Comparison of ENCODE assay signal across 13 mouse cellular contexts in genomic region chr4:72122343-72122742, GRCm38 (mm10).
A peak's percentile ranks its signal among the peaks of the same experiment; 100 is the strongest.
DNase-seq lines count a peak whose midpoint lies in the region; ATAC-seq and TF ChIP-seq lines count a peak whose summit lies in the region.
"Had no signal": no experiment of that assay in that cellular context is flagged by ENCODE, and none has a peak within 500 bp of the region (broad histone marks: within the 10 kb centered on the region; RNA-seq: fewer than 3 reads in every experiment).

No protein-coding gene starts in this region.

- peak; percentile 62 for ATAC-seq in heart, embryonic 12.5 days (ENCODE audit: insufficient number of reproducible peaks, low FRiP score)
- ATAC-seq in intestine, embryonic 16.5 days: peak; percentile 56; the same call in 1 of the 2 replicates
- peak; percentile 23; the same call in 1 of the 2 replicates for ATAC-seq in lung, embryonic 15.5 days (ENCODE audit: borderline replicate concordance, extremely low read depth, low FRiP score, low TSS enrichment)
- ATAC-seq: forebrain, embryonic 14.5 days had no signal

- no peaks in the 10 kb centered on the region for H3K27me3 ChIP-seq in heart, embryonic 12.5 days (replicated peaks)
- no peaks in the 10 kb centered on the region for H3K27me3 ChIP-seq in heart, embryonic 10.5 days (ENCODE audit: insufficient read depth, poor library complexity, severe bottlenecking)
- no peaks in the 10 kb centered on the region for H3K27me3 ChIP-seq in intestine, embryonic 16.5 days (replicated peaks; ENCODE audit: control insufficient read depth, insufficient read depth, low read length)
- H3K27me3 ChIP-seq in lung, embryonic 15.5 days: no peaks in the 10 kb centered on the region

- no peak overlapping the region for H3K9ac ChIP-seq in heart, embryonic 12.5 days
- no peak overlapping the region for H3K9ac ChIP-seq in intestine, embryonic 16.5 days (ENCODE audit: low read depth, low read length)
- H3K9ac ChIP-seq in lung, embryonic 15.5 days: no peak overlapping the region

- H3K4me2 ChIP-seq in heart, embryonic 12.5 days: no peak overlapping the region
- H3K4me2 ChIP-seq in intestine, embryonic 16.5 days (ENCODE audit: low read depth, low read length): no peak overlapping the region
- no peak overlapping the region for H3K4me2 ChIP-seq in lung, embryonic 15.5 days

- H3K4me1 ChIP-seq in heart, embryonic 12.5 days (replicated peaks): peaks cover 14% of the 10 kb centered on the region
- peaks cover 14% of the 10 kb centered on the region for H3K4me1 ChIP-seq in heart, embryonic 10.5 days
- no peaks in the 10 kb centered on the region for H3K4me1 ChIP-seq in intestine, embryonic 16.5 days (ENCODE audit: control insufficient read depth, insufficient read depth, low read length)
- no peaks in the 10 kb centered on the region for H3K4me1 ChIP-seq in lung, embryonic 15.5 days
- H3K4me1 ChIP-seq: limb, embryonic 10.5 days had no signal

- H3K36me3 ChIP-seq in heart, embryonic 12.5 days: peaks cover 19% of the 10 kb centered on the region; the same call in 1 of the 2 replicates
- peaks cover 30% of the 10 kb centered on the region for H3K36me3 ChIP-seq in heart, embryonic 10.5 days
- H3K36me3 ChIP-seq in intestine, embryonic 16.5 days (ENCODE audit: control insufficient read depth, insufficient read depth, low read length): peaks cover 6% of the 10 kb centered on the region
- peaks cover 22% of the 10 kb centered on the region for H3K36me3 ChIP-seq in lung, embryonic 15.5 days

- H3K27ac ChIP-seq in heart, embryonic 12.5 days (ENCODE audit: poor library complexity, severe bottlenecking): no peak overlapping the region
- H3K27ac ChIP-seq in heart, embryonic 10.5 days: no peak overlapping the region
- H3K27ac ChIP-seq in intestine, embryonic 16.5 days (ENCODE audit: low read length): no peak overlapping the region
- H3K27ac ChIP-seq in lung, embryonic 15.5 days: no peak overlapping the region
- H3K27ac ChIP-seq: limb, embryonic 10.5 days had no signal

- 57% methylated on average over 2 of the region's 2 CpGs for WGBS in heart, embryonic 12.5 days
- 47% methylated on average over 2 of the region's 2 CpGs for WGBS in heart, embryonic 10.5 days
- WGBS in intestine, embryonic 16.5 days: 38% methylated on average over 2 of the region's 2 CpGs
- 27% methylated on average over 2 of the region's 2 CpGs for WGBS in lung, embryonic 15.5 days

- TF ChIP-seq CTCF in brain, embryonic 14.5 days (IDR thresholded peaks at IDR 0.05; ENCODE audit: borderline replicate concordance, extremely low read depth, insufficient read depth, insufficient read length): no peak

- no peaks in the 10 kb centered on the region for H3K9me3 ChIP-seq in heart, embryonic 12.5 days (replicated peaks)
- no peaks in the 10 kb centered on the region for H3K9me3 ChIP-seq in heart, embryonic 10.5 days
- no peaks in the 10 kb centered on the region for H3K9me3 ChIP-seq in intestine, embryonic 16.5 days (ENCODE audit: control insufficient read depth, low read length)
- H3K9me3 ChIP-seq in lung, embryonic 15.5 days: no peaks in the 10 kb centered on the region
- H3K9me3 ChIP-seq: limb, embryonic 10.5 days had no signal

- no peak overlapping the region for H3K4me3 ChIP-seq in heart, embryonic 12.5 days
- no peak overlapping the region for H3K4me3 ChIP-seq in heart, embryonic 10.5 days
- no peak overlapping the region for H3K4me3 ChIP-seq in intestine, embryonic 16.5 days (ENCODE audit: low read length)
- H3K4me3 ChIP-seq in lung, embryonic 15.5 days: no peak overlapping the region
- H3K4me3 ChIP-seq: limb, embryonic 10.5 days had no signal

- no peak for DNase-seq in heart, embryonic 10.5 days (ENCODE audit: low spot score)
- DNase-seq in brain, embryonic 14.5 days (ENCODE audit: low read depth): peak; percentile 25
- DNase-seq in frontal cortex, adult 2 months (ENCODE audit: extremely low spot score in 1 of 2, low spot score in 1 of 2): no peak
- DNase-seq in layer of hippocampus, postnatal 10 days (ENCODE audit: low spot score in 2 of 2): no peak
- DNase-seq in testis, postnatal 14 days (ENCODE audit: low spot score): no peak
- DNase-seq: cerebellum, adult 11 months; kidney, adult 18-20 months; kidney, postnatal 25 days had no signal

- TF ChIP-seq POLR2A in brain, embryonic 14.5 days (IDR thresholded peaks at IDR 0.05; ENCODE audit: borderline replicate concordance, extremely low read depth, insufficient read depth, insufficient read length, poor library complexity, severe bottlenecking): no peak
